Mouse (Mus musculus): Measurements from ENCODE around the gene Pxdc1. TPM values are rescaled to one million over a fixed set of nuclear protein-coding genes. Genes with fewer than 3 reads are reported as not detected.

Pxdc1 gene
- polyA plus RNA-seq, 1 experiment from 2014 or later = 10.7 TPM

- ATAC-seq (replicated peaks; ENCODE audit: low FRiP score, low TSS enrichment, low read depth) (no peak), DNase-seq (ENCODE audit: low spot score) (no peak)
- Histone ChIP-seq H3K27me3 (replicated peaks; ENCODE audit: control insufficient read depth, insufficient read depth, low read length) (no peaks in the 10 kb centered on the region), H3K4me3 (ENCODE audit: low read depth, low read length) (no peak overlapping the region), H3K27ac (ENCODE audit: low read depth) (no peak overlapping the region), H3K36me3 (ENCODE audit: control insufficient read depth, insufficient read depth, low read length) (no peaks in the 10 kb centered on the region), H3K4me1 (replicated peaks; ENCODE audit: control insufficient read depth, insufficient read depth, low read length) (0 out of 2 replicates have a peak, but pooled peaks cover 6% of the 10 kb centered on the region), H3K9me3 (ENCODE audit: control insufficient read depth, low read length) (no peaks in the 10 kb centered on the region), H3K9ac (ENCODE audit: low read length) (no peak overlapping the region), H3K4me2 (ENCODE audit: low read length) (no peak overlapping the region)
- 84% methylated on average over 9 of the region's 9 CpGs for WGBS
Measured at GRCm38 (mm10) chr13:34683270-34683669, 30.0 kb upstream of the Pxdc1 start.

- no peaks in the 10 kb centered on the region for H3K27me3 ChIP-seq (replicated peaks; ENCODE audit: control insufficient read depth, insufficient read depth, low read length)
- H3K36me3 ChIP-seq (ENCODE audit: control insufficient read depth, insufficient read depth, low read length) = no peaks in the 10 kb centered on the region
- no peaks in the 10 kb centered on the region for H3K4me1 ChIP-seq (replicated peaks; ENCODE audit: control insufficient read depth, insufficient read depth, low read length)
- no peak overlapping the region for H3K27ac ChIP-seq (ENCODE audit: low read depth)
- no peak overlapping the region for H3K4me2 ChIP-seq (ENCODE audit: low read length)
- WGBS = 66% methylated on average over 5 of the region's 5 CpGs
- H3K9me3 ChIP-seq (ENCODE audit: control insufficient read depth, low read length) = no peaks in the 10 kb centered on the region
- no peak overlapping the region for H3K4me3 ChIP-seq (ENCODE audit: low read depth, low read length)
- ATAC-seq (replicated peaks; ENCODE audit: low FRiP score, low TSS enrichment, low read depth) = no peak
- no peak overlapping the region for H3K9ac ChIP-seq (ENCODE audit: low read length)
- no peak for DNase-seq (ENCODE audit: low spot score)
Measured at GRCm38 (mm10) chr13:34676507-34676906, 23.2 kb upstream of the Pxdc1 start.

- no peak for DNase-seq (ENCODE audit: low spot score)
- no peaks in the 10 kb centered on the region for H3K27me3 ChIP-seq (replicated peaks; ENCODE audit: control insufficient read depth, insufficient read depth, low read length)
- H3K4me1 ChIP-seq (replicated peaks; ENCODE audit: control insufficient read depth, insufficient read depth, low read length) = no peaks in the 10 kb centered on the region
- WGBS = 48% methylated on average over 7 of the region's 7 CpGs
- no peak overlapping the region for H3K27ac ChIP-seq (ENCODE audit: low read depth)
- no peaks in the 10 kb centered on the region for H3K9me3 ChIP-seq (ENCODE audit: control insufficient read depth, low read length)
- ATAC-seq (replicated peaks; ENCODE audit: low FRiP score, low TSS enrichment, low read depth) = no peak
- H3K4me2 ChIP-seq (ENCODE audit: low read length) = no peak overlapping the region
- H3K36me3 ChIP-seq (ENCODE audit: control insufficient read depth, insufficient read depth, low read length) = no peaks in the 10 kb centered on the region
- H3K9ac ChIP-seq (ENCODE audit: low read length) = no peak overlapping the region
- H3K4me3 ChIP-seq (ENCODE audit: low read depth, low read length) = no peak overlapping the region
Measured at GRCm38 (mm10) chr13:34675847-34676383, 22.6 kb upstream of the Pxdc1 start.

- Histone ChIP-seq H3K27ac (ENCODE audit: low read depth) (no peak overlapping the region), H3K9ac (ENCODE audit: low read length) (no peak overlapping the region), H3K4me3 (ENCODE audit: low read depth, low read length) (no peak overlapping the region), H3K27me3 (replicated peaks; ENCODE audit: control insufficient read depth, insufficient read depth, low read length) (no peaks in the 10 kb centered on the region), H3K36me3 (ENCODE audit: control insufficient read depth, insufficient read depth, low read length) (no peaks in the 10 kb centered on the region), H3K4me2 (ENCODE audit: low read length) (no peak overlapping the region), H3K9me3 (ENCODE audit: control insufficient read depth, low read length) (no peaks in the 10 kb centered on the region), H3K4me1 (replicated peaks; ENCODE audit: control insufficient read depth, insufficient read depth, low read length) (no peaks in the 10 kb centered on the region)
- ATAC-seq (replicated peaks; ENCODE audit: low FRiP score, low TSS enrichment, low read depth) = no peak
- DNase-seq (ENCODE audit: low spot score) = no peak
- WGBS = 84% methylated on average over 5 of the region's 5 CpGs
Measured at GRCm38 (mm10) chr13:34673354-34673753, 20.1 kb upstream of the Pxdc1 start.

GRCm38 (mm10) chr13:34669919-34670865 is 16.9 kb upstream of the Pxdc1 start:
- H3K9ac ChIP-seq (ENCODE audit: low read length) = no peak overlapping the region
- H3K27me3 ChIP-seq (replicated peaks; ENCODE audit: control insufficient read depth, insufficient read depth, low read length) = no peaks in the 10 kb centered on the region
- no peaks in the 10 kb centered on the region for H3K9me3 ChIP-seq (ENCODE audit: control insufficient read depth, low read length)
- no peak for ATAC-seq (replicated peaks; ENCODE audit: low FRiP score, low TSS enrichment, low read depth)
- H3K4me3 ChIP-seq (ENCODE audit: low read depth, low read length) = no peak overlapping the region
- no peak overlapping the region for H3K27ac ChIP-seq (ENCODE audit: low read depth)
- no peak overlapping the region for H3K4me2 ChIP-seq (ENCODE audit: low read length)
- no peaks in the 10 kb centered on the region for H3K36me3 ChIP-seq (ENCODE audit: control insufficient read depth, insufficient read depth, low read length)
- DNase-seq (ENCODE audit: low spot score) = no peak
- H3K4me1 ChIP-seq (replicated peaks; ENCODE audit: control insufficient read depth, insufficient read depth, low read length) = no peaks in the 10 kb centered on the region
- WGBS = 65% methylated on average over 16 of the region's 16 CpGs

GRCm38 (mm10) chr13:34667197-34667596 is 13.9 kb upstream of the Pxdc1 start:
- Histone ChIP-seq H3K4me1 (replicated peaks; ENCODE audit: control insufficient read depth, insufficient read depth, low read length) (no peaks in the 10 kb centered on the region), H3K4me3 (ENCODE audit: low read depth, low read length) (no peak overlapping the region), H3K9ac (ENCODE audit: low read length) (no peak overlapping the region), H3K9me3 (ENCODE audit: control insufficient read depth, low read length) (no peaks in the 10 kb centered on the region), H3K4me2 (ENCODE audit: low read length) (no peak overlapping the region), H3K27me3 (replicated peaks; ENCODE audit: control insufficient read depth, insufficient read depth, low read length) (no peaks in the 10 kb centered on the region), H3K27ac (ENCODE audit: low read depth) (no peak overlapping the region), H3K36me3 (ENCODE audit: control insufficient read depth, insufficient read depth, low read length) (no peaks in the 10 kb centered on the region)
- DNase-seq (ENCODE audit: low spot score) (no peak), ATAC-seq (replicated peaks; ENCODE audit: low FRiP score, low TSS enrichment, low read depth) (no peak)
- 81% methylated on average over 8 of the region's 8 CpGs for WGBS

- no peaks in the 10 kb centered on the region for H3K9me3 ChIP-seq (ENCODE audit: control insufficient read depth, low read length)
- H3K4me2 ChIP-seq (ENCODE audit: low read length) = no peak overlapping the region
- no peak overlapping the region for H3K9ac ChIP-seq (ENCODE audit: low read length)
- no peaks in the 10 kb centered on the region for H3K27me3 ChIP-seq (replicated peaks; ENCODE audit: control insufficient read depth, insufficient read depth, low read length)
- no peaks in the 10 kb centered on the region for H3K4me1 ChIP-seq (replicated peaks; ENCODE audit: control insufficient read depth, insufficient read depth, low read length)
- no peak for ATAC-seq (replicated peaks; ENCODE audit: low FRiP score, low TSS enrichment, low read depth)
- H3K27ac ChIP-seq (ENCODE audit: low read depth) = no peak overlapping the region
- DNase-seq (ENCODE audit: low spot score) = no peak
- H3K4me3 ChIP-seq (ENCODE audit: low read depth, low read length) = no peak overlapping the region
- H3K36me3 ChIP-seq (ENCODE audit: control insufficient read depth, insufficient read depth, low read length) = no peaks in the 10 kb centered on the region
- 92% methylated on average over 4 of the region's 4 CpGs for WGBS
Measured at GRCm38 (mm10) chr13:34665074-34665473, 11.8 kb upstream of the Pxdc1 start.

GRCm38 (mm10) chr13:34663762-34664161 is 10.5 kb upstream of the Pxdc1 start:
- Histone ChIP-seq H3K36me3 (ENCODE audit: control insufficient read depth, insufficient read depth, low read length) (no peaks in the 10 kb centered on the region), H3K9me3 (ENCODE audit: control insufficient read depth, low read length) (no peaks in the 10 kb centered on the region), H3K9ac (ENCODE audit: low read length) (no peak overlapping the region), H3K27me3 (replicated peaks; ENCODE audit: control insufficient read depth, insufficient read depth, low read length) (no peaks in the 10 kb centered on the region), H3K4me2 (ENCODE audit: low read length) (no peak overlapping the region), H3K27ac (ENCODE audit: low read depth) (no peak overlapping the region), H3K4me3 (ENCODE audit: low read depth, low read length) (no peak overlapping the region), H3K4me1 (replicated peaks; ENCODE audit: control insufficient read depth, insufficient read depth, low read length) (no peaks in the 10 kb centered on the region)
- DNase-seq (ENCODE audit: low spot score) (no peak), ATAC-seq (replicated peaks; ENCODE audit: low FRiP score, low TSS enrichment, low read depth) (no peak)
- 77% methylated on average over 6 of the region's 6 CpGs for WGBS

- Histone ChIP-seq H3K36me3 (ENCODE audit: control insufficient read depth, insufficient read depth, low read length) (no peaks in the 10 kb centered on the region), H3K4me2 (ENCODE audit: low read length) (no peak overlapping the region), H3K27me3 (replicated peaks; ENCODE audit: control insufficient read depth, insufficient read depth, low read length) (no peaks in the 10 kb centered on the region), H3K4me1 (replicated peaks; ENCODE audit: control insufficient read depth, insufficient read depth, low read length) (no peaks in the 10 kb centered on the region), H3K9me3 (ENCODE audit: control insufficient read depth, low read length) (no peaks in the 10 kb centered on the region), H3K9ac (ENCODE audit: low read length) (no peak overlapping the region), H3K4me3 (ENCODE audit: low read depth, low read length) (no peak overlapping the region), H3K27ac (ENCODE audit: low read depth) (no peak overlapping the region)
- DNase-seq (ENCODE audit: low spot score) (no peak), ATAC-seq (replicated peaks; ENCODE audit: low FRiP score, low TSS enrichment, low read depth) (no peak)
- 39% methylated on average over 4 of the region's 4 CpGs for WGBS
Measured at GRCm38 (mm10) chr13:34659507-34659906, 6.2 kb upstream of the Pxdc1 start.

All from intestine, embryonic 14.5 days (tissue).